Mouse (Mus musculus) kidney, embryonic 14.5 days (tissue): ENCODE measurements around the gene Nbl1. TPM values are rescaled to one million over a fixed set of nuclear protein-coding genes. Genes with fewer than 3 reads are reported as not detected.
A peak's percentile ranks its signal among the peaks of the same experiment; 100 is the strongest.

Source experiments
- ATAC-seq: fragments of 200-750 bp; cut with Nextera tagmentation; 2 replicates; pipeline ENCODE4 v1.8.0; 2017; ENCODE audit warnings: moderate number of reproducible peaks, mild to moderate bottlenecking, moderate TSS enrichment, moderate library complexity; ENCODE audit not compliant: low FRiP score, low TSS enrichment
- H3K27ac ChIP-seq: fragments of 300-500 bp; sonication (generic); 2 replicates; pipeline ENCODE4 v1.5.1; 2014; ENCODE audit warnings: low read depth, mild to moderate bottlenecking, low read length, moderate library complexity, mixed read lengths
- H3K27me3 ChIP-seq: fragments of 300-500 bp; sonication (generic); 2 replicates; pipeline ENCODE4 v1.6.1; 2014; ENCODE audit warnings: mild to moderate bottlenecking, low read length; ENCODE audit not compliant: control insufficient read depth, insufficient read depth
- H3K36me3 ChIP-seq: fragments of 300-500 bp; sonication (generic); 2 replicates; pipeline ENCODE4 v1.6.1; 2014; ENCODE audit warnings: low read length, mixed read lengths; ENCODE audit not compliant: control insufficient read depth, insufficient read depth
- H3K4me1 ChIP-seq: fragments of 300-500 bp; sonication (generic); 2 replicates; pipeline ENCODE4 v1.6.1; 2014; ENCODE audit warnings: low read length, mixed read lengths; ENCODE audit not compliant: control insufficient read depth, insufficient read depth
- H3K4me2 ChIP-seq: fragments of 300-500 bp; sonication (generic); replicated peaks from 2 replicates; pipeline ENCODE4 v1.6.1; 2014; ENCODE audit warnings: low read depth, mild to moderate bottlenecking, low read length
- H3K4me3 ChIP-seq: fragments of 300-500 bp; sonication (generic); 2 replicates; pipeline ENCODE4 v1.5.1; 2014; ENCODE audit warnings: mild to moderate bottlenecking, low read length
- H3K9ac ChIP-seq: fragments of 300-500 bp; sonication (generic); 2 replicates; pipeline ENCODE4 v1.6.1; 2014; ENCODE audit warnings: low read depth, mild to moderate bottlenecking, low read length, moderate library complexity
- H3K9me3 ChIP-seq: fragments of 300-500 bp; sonication (generic); 2 replicates; pipeline ENCODE4 v1.6.1; 2016; ENCODE audit warnings: low read length; ENCODE audit not compliant: control insufficient read depth
- WGBS: fragments of 180-500 bp; shearing (Covaris S2); extraction: QIAGEN DNeasy Blood & Tissue Kit; methylation state at CpG from one replicate; pipeline ENCODE4 v1.1.7; 2014; 5-methylcytosine and 5-hydroxymethylcytosine counted together
- polyA plus RNA-seq: library from polyadenylated mRNA; unstranded; fragments of >200 nt; fragmentation: Nextera tagmentation; extraction: Ambion mirVana; gene quantifications from 2 replicates; pipeline ENCODE4 v1.2.1, GENCODE M21; 2014

The Nbl1 gene
- polyA plus RNA-seq, 1 experiment from 2014 or later, result 22.3 TPM

- H3K4me2 ChIP-seq, result no peak overlapping the region
- H3K27me3 ChIP-seq, result no peaks in the 10 kb centered on the region
- H3K4me1 ChIP-seq, result no peaks in the 10 kb centered on the region
- H3K9ac ChIP-seq, result no peak overlapping the region
- H3K4me3 ChIP-seq, result no peak overlapping the region
- WGBS, result 75% methylated on average over 5 of the region's 5 CpGs
- ATAC-seq, result no peak
- no peak overlapping the region for H3K27ac ChIP-seq
- H3K9me3 ChIP-seq, result no peaks in the 10 kb centered on the region
- H3K36me3 ChIP-seq, result no peaks in the 10 kb centered on the region
These were observed 46.4 kb downstream of the Nbl1 start for GRCm38 (mm10) chr4:139046354-139046753.

GRCm38 (mm10) chr4:139044566-139044965, 48.2 kb downstream of the Nbl1 start:
- H3K9ac ChIP-seq, result no peak overlapping the region
- no peaks in the 10 kb centered on the region for H3K27me3 ChIP-seq
- no peak overlapping the region for H3K27ac ChIP-seq
- 82% methylated on average over 5 of the region's 5 CpGs for WGBS
- 0 out of 2 replicates have a peak, but pooled peaks cover 7% of the 10 kb centered on the region for H3K4me1 ChIP-seq
- no peaks in the 10 kb centered on the region for H3K36me3 ChIP-seq
- H3K4me3 ChIP-seq, result no peak overlapping the region
- H3K4me2 ChIP-seq, result no peak overlapping the region
- no peaks in the 10 kb centered on the region for H3K9me3 ChIP-seq
- no peak for ATAC-seq

DNA sequence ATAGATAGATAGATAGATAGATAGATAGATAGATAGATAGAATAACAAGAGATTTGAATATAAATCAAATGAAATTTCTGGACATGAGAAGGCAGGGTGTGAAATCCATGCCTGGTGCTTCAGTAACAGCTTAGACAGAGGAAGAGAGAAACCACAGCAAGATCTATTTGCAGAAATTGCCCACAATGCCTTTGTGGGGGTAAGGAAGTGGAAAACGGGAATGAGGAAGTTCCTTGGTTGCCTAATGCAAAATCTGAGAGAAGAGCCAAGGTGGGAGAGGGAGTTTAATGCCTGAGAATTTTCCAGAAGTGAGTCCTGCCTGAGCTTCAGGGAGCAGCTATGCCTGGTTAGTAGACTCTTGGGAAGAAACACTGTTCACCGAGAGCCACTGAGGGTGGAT, 49.2 kb downstream of the Nbl1 start:
- H3K4me3 ChIP-seq, result no peak overlapping the region
- no peaks in the 10 kb centered on the region for H3K36me3 ChIP-seq
- WGBS, result 81% methylated on average over 2 of the region's 2 CpGs
- no peak for ATAC-seq
- H3K9ac ChIP-seq, result no peak overlapping the region
- H3K4me2 ChIP-seq, result no peak overlapping the region
- no peaks in the 10 kb centered on the region for H3K27me3 ChIP-seq
- no peaks in the 10 kb centered on the region for H3K9me3 ChIP-seq
- H3K4me1 ChIP-seq, result peaks cover 7% of the 10 kb centered on the region; the same call in 1 of the 2 replicates
- no peak overlapping the region for H3K27ac ChIP-seq

GRCm38 (mm10) chr4:139042611-139043010, 50.2 kb downstream of the Nbl1 start:
- H3K36me3 ChIP-seq, result no peaks in the 10 kb centered on the region
- peaks cover 14% of the 10 kb centered on the region for H3K4me1 ChIP-seq
- no peaks in the 10 kb centered on the region for H3K27me3 ChIP-seq
- WGBS, result 69% methylated on average over 5 of the region's 5 CpGs
- no peak overlapping the region for H3K4me3 ChIP-seq
- ATAC-seq, result no peak
- H3K9ac ChIP-seq, result no peak overlapping the region
- no peak overlapping the region for H3K27ac ChIP-seq
- H3K4me2 ChIP-seq, result no peak overlapping the region
- no peaks in the 10 kb centered on the region for H3K9me3 ChIP-seq

DNA sequence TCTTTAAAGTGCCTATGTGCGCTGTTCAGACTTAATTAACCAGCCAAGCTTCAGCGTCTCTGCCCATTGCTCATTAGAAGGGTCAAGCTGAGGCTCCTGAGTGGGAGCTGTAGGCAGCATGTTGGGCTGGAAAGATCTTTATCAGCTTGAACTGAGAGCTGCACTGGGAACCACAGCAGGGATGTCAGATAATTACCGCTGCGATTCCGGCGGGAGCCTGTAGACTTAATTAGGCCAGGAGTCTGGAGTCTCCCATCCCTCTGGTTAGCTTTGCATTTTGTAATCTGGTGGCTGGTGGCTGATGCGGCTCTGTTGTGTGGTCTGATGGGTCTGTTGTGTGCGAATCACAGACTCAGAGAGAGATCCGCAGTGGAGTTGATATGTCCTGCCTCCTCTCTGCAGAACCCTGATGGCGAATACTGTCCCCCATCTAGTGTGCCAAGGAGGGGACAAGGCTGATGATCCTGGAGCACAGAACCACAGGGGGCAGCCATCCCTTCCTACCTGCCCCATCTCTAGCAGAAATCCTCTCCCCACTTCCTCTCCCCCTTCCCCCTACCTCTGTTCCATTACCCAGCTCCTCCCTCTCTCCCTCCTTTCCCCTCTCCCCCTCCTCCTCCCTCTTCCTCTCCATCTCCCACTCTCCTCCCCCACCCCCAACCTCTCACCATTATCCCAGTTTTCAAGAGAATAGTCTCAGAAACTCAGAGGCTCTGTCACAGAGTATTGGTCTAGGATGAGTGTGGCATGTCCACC, 52.5 kb downstream of the Nbl1 start:
- Histone ChIP-seq H3K36me3 (no peaks in the 10 kb centered on the region), H3K27ac (no peak overlapping the region), H3K4me2 (no peak overlapping the region), H3K9me3 (peaks cover 3% of the 10 kb centered on the region; the same call in 1 of the 2 replicates), H3K9ac (no peak overlapping the region), H3K4me3 (no peak overlapping the region), H3K27me3 (no peaks in the 10 kb centered on the region), H3K4me1 (peaks cover 19% of the 10 kb centered on the region)
- 0 out of 2 replicates have a peak, but pooled peaks have one; percentile 4 for ATAC-seq
- WGBS, result 7% methylated on average over 10 of the region's 10 CpGs

DNA sequence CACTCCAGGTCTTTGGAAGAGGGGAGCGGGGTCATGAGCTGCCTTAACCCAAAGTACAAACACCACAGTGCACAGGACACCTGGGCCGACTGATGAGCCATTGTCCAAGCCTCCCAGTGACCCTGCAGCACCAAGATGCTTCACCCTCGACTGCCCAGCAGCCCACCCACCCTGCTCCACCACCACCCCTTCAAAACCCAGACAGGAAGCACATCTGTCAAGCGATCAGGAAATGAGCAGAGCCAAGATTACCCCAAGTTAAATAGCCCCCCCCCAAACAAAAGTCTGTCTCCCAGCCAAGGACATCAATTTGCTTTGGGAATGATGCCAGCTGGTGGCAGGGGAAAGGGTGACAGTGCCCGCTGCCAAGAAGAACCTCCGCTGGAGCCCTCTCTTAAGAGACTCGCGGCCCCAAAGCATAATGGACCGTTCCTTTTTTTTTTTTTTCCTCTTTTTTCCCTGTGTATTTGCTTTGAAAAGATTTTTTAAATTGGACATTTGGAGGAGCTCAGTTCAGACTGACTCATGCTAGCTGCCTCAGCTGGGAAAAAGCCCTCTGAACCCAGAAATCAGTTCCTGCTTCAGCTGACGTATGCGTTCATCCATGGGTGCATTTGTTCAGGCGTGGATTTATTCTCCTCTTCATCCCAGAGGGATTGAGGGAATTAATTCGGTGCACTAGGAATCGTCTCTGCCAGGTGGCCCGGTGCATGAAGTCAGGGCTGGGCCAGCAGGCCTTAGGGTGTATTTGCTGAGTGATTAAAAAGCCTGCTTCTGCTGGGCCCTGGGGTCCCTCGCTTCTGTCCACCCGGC, 54.8 kb downstream of the Nbl1 start:
- 49% methylated on average over 17 of the region's 17 CpGs for WGBS
- peak; percentile 36; the same call in 1 of the 2 replicates for ATAC-seq

GRCm38 (mm10) chr4:139035799-139036198, 57.0 kb downstream of the Nbl1 start:
- Histone ChIP-seq H3K4me1 (peaks cover 19% of the 10 kb centered on the region), H3K36me3 (no peaks in the 10 kb centered on the region), H3K9me3 (peaks cover 3% of the 10 kb centered on the region; the same call in 1 of the 2 replicates), H3K27ac (no peak overlapping the region), H3K4me2 (no peak overlapping the region), H3K27me3 (no peaks in the 10 kb centered on the region), H3K9ac (no peak overlapping the region), H3K4me3 (no peak overlapping the region)
- ATAC-seq, result no peak
- 94% methylated on average over 3 of the region's 3 CpGs for WGBS

More for the DNA sequence above, 54.8 kb downstream of the Nbl1 start:
- Histone ChIP-seq H3K27ac (no peak overlapping the region; the same call in 1 of the 2 replicates), H3K4me2 (no peak overlapping the region), H3K4me3 (no peak overlapping the region), H3K9me3 (peaks cover 3% of the 10 kb centered on the region; the same call in 1 of the 2 replicates), H3K27me3 (no peaks in the 10 kb centered on the region), H3K4me1 (peaks cover 19% of the 10 kb centered on the region), H3K9ac (no peak overlapping the region), H3K36me3 (no peaks in the 10 kb centered on the region)

GRCm38 (mm10) chr4:139034942-139035341, 57.9 kb downstream of the Nbl1 start:
- 89% methylated on average over 3 of the region's 3 CpGs for WGBS
- Histone ChIP-seq H3K4me1 (peaks cover 11% of the 10 kb centered on the region), H3K36me3 (no peaks in the 10 kb centered on the region), H3K9ac (no peak overlapping the region), H3K27me3 (no peaks in the 10 kb centered on the region), H3K4me3 (no peak overlapping the region), H3K9me3 (peaks cover 3% of the 10 kb centered on the region; the same call in 1 of the 2 replicates), H3K4me2 (no peak overlapping the region), H3K27ac (no peak overlapping the region)
- no peak for ATAC-seq

GRCm38 (mm10) chr4:139034540-139034939, 58.3 kb downstream of the Nbl1 start:
- Histone ChIP-seq H3K9me3 (peaks cover 3% of the 10 kb centered on the region; the same call in 1 of the 2 replicates), H3K36me3 (no peaks in the 10 kb centered on the region), H3K4me2 (no peak overlapping the region), H3K4me1 (peaks cover 11% of the 10 kb centered on the region), H3K27ac (no peak overlapping the region), H3K9ac (no peak overlapping the region), H3K27me3 (no peaks in the 10 kb centered on the region), H3K4me3 (no peak overlapping the region)
- no peak for ATAC-seq
- WGBS, result 29% methylated on average over 4 of the region's 4 CpGs
